Mouse (Mus musculus) ES-E14 (cell line): ENCODE measurements at regions not wholly inside any gene's neighbourhood (a gene's known extent, or its start where the extent isn't known, plus 50 kb on each side); places are given as distances from the start of the nearest gene placed in this dataset.

ENCODE experiments used
- CHD2 ChIP-seq: IDR thresholded peaks from 2 replicates; pipeline ENCODE4 v1.6.1; 2014; ENCODE audit warnings: mild to moderate bottlenecking, low read depth, low read length, inconsistent platforms
- HCFC1 ChIP-seq: IDR thresholded peaks from 2 replicates; pipeline ENCODE4 v1.6.1; 2012; ENCODE audit warnings: low read length, inconsistent platforms, borderline replicate concordance; ENCODE audit not compliant: insufficient read depth
- ZC3H11A ChIP-seq: IDR thresholded peaks from 2 replicates; pipeline ENCODE4 v1.6.1; 2012; ENCODE audit warnings: low read depth, mild to moderate bottlenecking, inconsistent platforms, low read length, borderline replicate concordance

DNA sequence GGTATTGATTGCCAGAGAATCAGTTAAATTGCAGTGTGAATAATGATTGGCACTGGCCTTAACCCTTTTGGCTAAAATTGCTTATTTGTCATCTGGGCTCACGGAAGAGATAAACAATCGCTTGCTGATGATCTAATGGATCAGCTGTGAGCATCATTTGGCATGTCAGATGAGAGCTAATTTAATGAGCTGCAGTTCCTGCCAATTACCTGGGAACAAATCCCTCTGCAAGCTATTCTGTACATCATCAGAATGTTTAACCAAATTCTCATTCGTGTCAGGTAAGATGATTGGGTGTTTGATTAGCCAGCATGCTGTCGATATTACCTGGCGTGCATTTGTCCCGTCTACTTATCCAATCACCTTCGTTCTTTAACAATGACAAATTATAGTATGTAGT is 104.0 kb upstream of the Atp5g3 start:
- TF ChIP-seq CHD2 (no peak), ZC3H11A (no peak), HCFC1 (no peak)
